Mouse (Mus musculus): ENCODE data around the gene Hid1. TPM values are rescaled to one million over a fixed set of nuclear protein-coding genes. Genes with fewer than 3 reads are reported as not detected.

Hid1 gene
- polyA plus RNA-seq, 1 experiment from 2014 or later, result 16.1 TPM

DNA sequence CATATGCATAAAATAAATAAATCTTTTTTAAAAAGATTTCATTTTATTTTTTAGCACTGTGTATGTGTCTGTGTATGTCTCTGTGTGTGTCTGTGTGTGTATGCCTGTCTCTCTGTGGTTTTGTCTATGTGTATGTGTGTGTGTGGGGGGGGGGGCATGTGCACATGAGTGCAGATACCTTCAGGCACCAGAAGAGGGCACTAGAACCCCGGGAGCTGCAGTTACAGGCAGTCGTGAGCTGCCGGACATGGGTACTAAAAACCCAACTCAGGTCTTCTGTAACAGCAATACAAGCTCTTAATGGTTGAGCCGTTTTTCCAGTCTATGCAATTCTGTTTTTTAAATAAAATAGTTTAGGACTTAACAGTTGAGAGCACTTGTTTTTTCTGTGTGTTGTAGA is 66.8 kb downstream of the Hid1 start:
- H3K27ac ChIP-seq (ENCODE audit: low read depth, low read length), result no peak overlapping the region
- H3K36me3 ChIP-seq (ENCODE audit: control insufficient read depth, insufficient read depth, low read length), result no peaks in the 10 kb centered on the region
- ATAC-seq (ENCODE audit: insufficient read depth, low FRiP score, low TSS enrichment) (no peak), DNase-seq (ENCODE audit: low spot score) (no peak)
- 87% methylated on average over 4 of the region's 4 CpGs for WGBS
- peaks cover 3% of the 10 kb centered on the region; the same call in 1 of the 2 replicates for H3K4me1 ChIP-seq (ENCODE audit: control insufficient read depth, insufficient read depth, low read length)
- H3K27me3 ChIP-seq (ENCODE audit: control insufficient read depth, insufficient read depth, low read length), result peaks cover 5% of the 10 kb centered on the region; the same call in 1 of the 2 replicates
- no peak overlapping the region for H3K4me2 ChIP-seq (ENCODE audit: low read depth)
- no peak overlapping the region for H3K4me3 ChIP-seq (ENCODE audit: low read depth, low read length)
- no peaks in the 10 kb centered on the region for H3K9me3 ChIP-seq (ENCODE audit: control insufficient read depth, low read length)
- no peak overlapping the region for H3K9ac ChIP-seq (ENCODE audit: low read length)

DNA sequence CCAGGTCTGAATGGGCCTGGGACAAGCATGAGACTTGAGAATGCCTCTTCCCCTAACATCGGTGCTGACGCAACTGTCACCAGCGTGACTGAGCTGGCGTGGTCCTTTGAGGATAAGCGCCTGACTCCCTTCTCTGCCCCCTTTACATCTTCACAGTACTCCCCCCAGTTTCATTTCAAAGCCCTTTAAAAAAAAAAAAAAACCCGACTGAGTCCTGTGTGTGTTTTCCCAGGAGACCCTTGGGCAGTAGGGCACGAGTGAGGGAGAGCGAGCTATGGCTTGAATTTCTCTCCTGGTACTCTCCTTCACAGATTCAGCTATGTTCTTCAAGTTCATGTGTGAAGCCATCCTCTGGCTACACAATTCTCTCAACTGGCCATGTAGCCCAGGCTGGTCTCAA is 69.4 kb downstream of the Hid1 start:
- ATAC-seq (ENCODE audit: insufficient read depth, low FRiP score, low TSS enrichment) (no peak), DNase-seq (ENCODE audit: low spot score) (no peak)
- Histone ChIP-seq H3K27me3 (ENCODE audit: control insufficient read depth, insufficient read depth, low read length) (peaks cover 5% of the 10 kb centered on the region; the same call in 1 of the 2 replicates), H3K9ac (ENCODE audit: low read length) (no peak overlapping the region), H3K4me1 (ENCODE audit: control insufficient read depth, insufficient read depth, low read length) (peaks cover 3% of the 10 kb centered on the region; the same call in 1 of the 2 replicates), H3K27ac (ENCODE audit: low read depth, low read length) (no peak overlapping the region), H3K4me2 (ENCODE audit: low read depth) (no peak overlapping the region), H3K9me3 (ENCODE audit: control insufficient read depth, low read length) (no peaks in the 10 kb centered on the region), H3K36me3 (ENCODE audit: control insufficient read depth, insufficient read depth, low read length) (no peaks in the 10 kb centered on the region), H3K4me3 (ENCODE audit: low read depth, low read length) (no peak overlapping the region)
- WGBS, result 64% methylated on average over 8 of the region's 8 CpGs

Other genes with a start within 250 kb of the Hid1 start
- not detected in 2 replicates for gene Cd300lf, start 233.8 kb downstream of the Hid1 start, polyA plus RNA-seq (2014; fragmentation: Nextera tagmentation; extraction: Ambion mirVana)
- 43.4 and 44.1 TPM in 2 replicates for gene Slc9a3r1, start 204.4 kb downstream of the Hid1 start, polyA plus RNA-seq (2014; fragmentation: Nextera tagmentation; extraction: Ambion mirVana)
- gene Tmem104, start 180.3 kb downstream of the Hid1 start, polyA plus RNA-seq (2014; fragmentation: Nextera tagmentation; extraction: Ambion mirVana), result 8.8 and 11.0 TPM in 2 replicates
- gene Nat9, start 179.9 kb downstream of the Hid1 start, polyA plus RNA-seq (2014; fragmentation: Nextera tagmentation; extraction: Ambion mirVana), result 20.3 and 20.8 TPM in 2 replicates
- 0.57 and 0.85 TPM in 2 replicates for gene Grin2c, start 100.5 kb downstream of the Hid1 start, polyA plus RNA-seq (2014; fragmentation: Nextera tagmentation; extraction: Ambion mirVana)
- 14.0 and 15.1 TPM in 2 replicates for gene Fdxr, start 90.7 kb downstream of the Hid1 start, polyA plus RNA-seq (2014; fragmentation: Nextera tagmentation; extraction: Ambion mirVana)
- 0.18 and 0.24 TPM in 2 replicates for gene Fads6, start 70.1 kb downstream of the Hid1 start, polyA plus RNA-seq (2014; fragmentation: Nextera tagmentation; extraction: Ambion mirVana)
- not detected in 2 replicates for gene Otop2, start 60.6 kb downstream of the Hid1 start, polyA plus RNA-seq (2014; fragmentation: Nextera tagmentation; extraction: Ambion mirVana)
- gene Ush1g, start 45.7 kb downstream of the Hid1 start, polyA plus RNA-seq (2014; fragmentation: Nextera tagmentation; extraction: Ambion mirVana), result 0.12 TPM in 1 of 2 replicates, not detected in the other
- 0.35 and 0.37 TPM in 2 replicates for gene Otop3, start 33.0 kb downstream of the Hid1 start, polyA plus RNA-seq (2014; fragmentation: Nextera tagmentation; extraction: Ambion mirVana)
- 18.1 and 18.5 TPM in 2 replicates for gene Cdr2l, start 14.2 kb upstream of the Hid1 start, polyA plus RNA-seq (2014; fragmentation: Nextera tagmentation; extraction: Ambion mirVana)
- 221 and 230 TPM in 2 replicates for gene Mrpl58, start 36.0 kb upstream of the Hid1 start, polyA plus RNA-seq (2014; fragmentation: Nextera tagmentation; extraction: Ambion mirVana)
- gene Atp5h, start 52.2 kb upstream of the Hid1 start, polyA plus RNA-seq (2014; fragmentation: Nextera tagmentation; extraction: Ambion mirVana), result 866 and 868 TPM in 2 replicates
- 22.0 and 25.7 TPM in 2 replicates for gene Kctd2, start 52.4 kb upstream of the Hid1 start, polyA plus RNA-seq (2014; fragmentation: Nextera tagmentation; extraction: Ambion mirVana)
- 0.12 TPM in 1 of 2 replicates, not detected in the other for gene Trim80, start 72.8 kb upstream of the Hid1 start, polyA plus RNA-seq (2014; fragmentation: Nextera tagmentation; extraction: Ambion mirVana)
- 0.11 and 0.22 TPM in 2 replicates for gene Slc16a5, start 94.7 kb upstream of the Hid1 start, polyA plus RNA-seq (2014; fragmentation: Nextera tagmentation; extraction: Ambion mirVana)
- gene Armc7, start 107.9 kb upstream of the Hid1 start, polyA plus RNA-seq (2014; fragmentation: Nextera tagmentation; extraction: Ambion mirVana), result 7.8 and 8.3 TPM in 2 replicates
- gene Nt5c, start 124.1 kb upstream of the Hid1 start, polyA plus RNA-seq (2014; fragmentation: Nextera tagmentation; extraction: Ambion mirVana), result 76.0 and 77.0 TPM in 2 replicates
- 870 and 877 TPM in 2 replicates for gene Jpt1, start 146.6 kb upstream of the Hid1 start, polyA plus RNA-seq (2014; fragmentation: Nextera tagmentation; extraction: Ambion mirVana)
- 1,294 and 1,337 TPM in 2 replicates for gene Sumo2, start 168.5 kb upstream of the Hid1 start, polyA plus RNA-seq (2014; fragmentation: Nextera tagmentation; extraction: Ambion mirVana)
- 174 and 187 TPM in 2 replicates for gene Nup85, start 196.7 kb upstream of the Hid1 start, polyA plus RNA-seq (2014; fragmentation: Nextera tagmentation; extraction: Ambion mirVana)
- 95.5 and 97.9 TPM in 2 replicates for gene Mrps7, start 236.2 kb upstream of the Hid1 start, polyA plus RNA-seq (2014; fragmentation: Nextera tagmentation; extraction: Ambion mirVana)
- gene Gga3, start 236.3 kb upstream of the Hid1 start, polyA plus RNA-seq (2014; fragmentation: Nextera tagmentation; extraction: Ambion mirVana), result 31.4 and 31.7 TPM in 2 replicates
- gene Mif4gd, start 245.2 kb upstream of the Hid1 start, polyA plus RNA-seq (2014; fragmentation: Nextera tagmentation; extraction: Ambion mirVana), result 17.1 and 17.7 TPM in 2 replicates

Data from neural tube, embryonic 11.5 days (tissue).